Mouse (Mus musculus): ENCODE results near the gene Afp. TPM values are rescaled to one million over a fixed set of nuclear protein-coding genes. Genes with fewer than 3 reads are reported as not detected.

Gene Afp
- 11,398 and 12,524 TPM in 2 replicates for polyA plus RNA-seq (2015; fragmentation: Nextera tagmentation; extraction: Ambion mirVana)

- H3K4me1 ChIP-seq (replicated peaks) = no peaks in the 10 kb centered on the region
- no peak within 1 kb of the TSS for H3K4me2 ChIP-seq
- peak; percentile 8; the same call in 1 of the 2 replicates for ATAC-seq (ENCODE audit: insufficient read depth)
- H3K9ac ChIP-seq = no peak within 1 kb of the TSS
- WGBS (ENCODE audit: insufficient replicate concordance) = 61% methylated on average over 7 of the region's 7 CpGs
- no peaks in the 10 kb centered on the region for H3K36me3 ChIP-seq (replicated peaks)
- peak within 1 kb of the TSS; percentile 27; the same call in 1 of the 2 replicates for H3K4me3 ChIP-seq (replicated peaks)
- H3K27me3 ChIP-seq = no peaks in the 10 kb centered on the region
- H3K9me3 ChIP-seq (replicated peaks) = no peaks in the 10 kb centered on the region
- 0 out of 2 replicates have a peak within 1 kb of the TSS, but pooled peaks have one; percentile 1 for H3K27ac ChIP-seq (replicated peaks)
Observed at GRCm38 (mm10) chr5:90490518-90490917, at the start of gene Afp. Afp (plus strand) TSS chr5:90490737.

GRCm38 (mm10) chr5:90447577-90447976 is 43.0 kb upstream of the Afp start:
- no peak overlapping the region for H3K4me3 ChIP-seq (replicated peaks)
- no peaks in the 10 kb centered on the region for H3K9me3 ChIP-seq (replicated peaks)
- H3K27me3 ChIP-seq = no peaks in the 10 kb centered on the region
- no peaks in the 10 kb centered on the region for H3K36me3 ChIP-seq (replicated peaks)
- H3K4me2 ChIP-seq = no peak overlapping the region
- peak; percentile 87 for ATAC-seq (ENCODE audit: insufficient read depth)
- H3K27ac ChIP-seq (replicated peaks) = peak overlapping the region; percentile 78
- H3K9ac ChIP-seq = no peak overlapping the region
- 53% methylated on average over 3 of the region's 3 CpGs for WGBS (ENCODE audit: insufficient replicate concordance)
- H3K4me1 ChIP-seq (replicated peaks) = no peaks in the 10 kb centered on the region

- ATAC-seq (ENCODE audit: insufficient read depth) = peak; percentile 59
- H3K4me1 ChIP-seq (replicated peaks) = no peaks in the 10 kb centered on the region
- 62% methylated on average over 5 of the region's 5 CpGs for WGBS (ENCODE audit: insufficient replicate concordance)
- no peak overlapping the region for H3K4me3 ChIP-seq (replicated peaks)
- no peaks in the 10 kb centered on the region for H3K27me3 ChIP-seq
- H3K4me2 ChIP-seq = no peak overlapping the region
- H3K27ac ChIP-seq (replicated peaks) = peak overlapping the region; percentile 59; the same call in 1 of the 2 replicates
- no peaks in the 10 kb centered on the region for H3K36me3 ChIP-seq (replicated peaks)
- no peak overlapping the region for H3K9ac ChIP-seq
- H3K9me3 ChIP-seq (replicated peaks) = no peaks in the 10 kb centered on the region
Observed at GRCm38 (mm10) chr5:90449961-90450360, 40.6 kb upstream of the Afp start.

- Histone ChIP-seq H3K27me3 (no peaks in the 10 kb centered on the region), H3K4me1 (replicated peaks) (no peaks in the 10 kb centered on the region), H3K9ac (no peak overlapping the region), H3K4me2 (no peak overlapping the region), H3K36me3 (replicated peaks) (no peaks in the 10 kb centered on the region), H3K27ac (replicated peaks) (no peak overlapping the region), H3K4me3 (replicated peaks) (no peak overlapping the region), H3K9me3 (replicated peaks) (no peaks in the 10 kb centered on the region)
- WGBS (ENCODE audit: insufficient replicate concordance) = 40% methylated on average over 4 of the region's 4 CpGs
- ATAC-seq (ENCODE audit: insufficient read depth) = no peak
Observed at GRCm38 (mm10) chr5:90452711-90453110, 37.8 kb upstream of the Afp start.

- Histone ChIP-seq H3K4me2 (no peak overlapping the region), H3K36me3 (replicated peaks) (no peaks in the 10 kb centered on the region), H3K4me1 (replicated peaks) (no peaks in the 10 kb centered on the region), H3K27ac (replicated peaks) (no peak overlapping the region), H3K4me3 (replicated peaks) (no peak overlapping the region), H3K27me3 (no peaks in the 10 kb centered on the region), H3K9ac (no peak overlapping the region), H3K9me3 (replicated peaks) (no peaks in the 10 kb centered on the region)
- 38% methylated on average over 1 of the region's 1 CpGs for WGBS (ENCODE audit: insufficient replicate concordance)
- no peak for ATAC-seq (ENCODE audit: insufficient read depth)
Observed at GRCm38 (mm10) chr5:90457241-90457640, 33.3 kb upstream of the Afp start.

GRCm38 (mm10) chr5:90458727-90459126 is 31.8 kb upstream of the Afp start:
- 58% methylated on average over 5 of the region's 5 CpGs for WGBS (ENCODE audit: insufficient replicate concordance)
- no peak for ATAC-seq (ENCODE audit: insufficient read depth)
- Histone ChIP-seq H3K36me3 (replicated peaks) (no peaks in the 10 kb centered on the region), H3K27me3 (no peaks in the 10 kb centered on the region), H3K27ac (replicated peaks) (no peak overlapping the region), H3K9ac (no peak overlapping the region), H3K4me1 (replicated peaks) (no peaks in the 10 kb centered on the region), H3K4me3 (replicated peaks) (no peak overlapping the region), H3K4me2 (no peak overlapping the region), H3K9me3 (replicated peaks) (no peaks in the 10 kb centered on the region)

GRCm38 (mm10) chr5:90460619-90461018 is 29.9 kb upstream of the Afp start, which contains the start of gene Alb:
Alb (plus strand) TSS chr5:90460897.
- peak; percentile 42; the same call in 1 of the 2 replicates for ATAC-seq (ENCODE audit: insufficient read depth)
- 63% methylated on average over 8 of the region's 8 CpGs for WGBS (ENCODE audit: insufficient replicate concordance)
- Histone ChIP-seq H3K9me3 (replicated peaks) (no peaks in the 10 kb centered on the region), H3K27ac (replicated peaks) (peak within 1 kb of the TSS; percentile 51; the same call in 1 of the 2 replicates), H3K4me1 (replicated peaks) (no peaks in the 10 kb centered on the region), H3K4me2 (no peak within 1 kb of the TSS), H3K4me3 (replicated peaks) (0 out of 2 replicates have a peak within 1 kb of the TSS, but pooled peaks have one; percentile 12), H3K36me3 (replicated peaks) (no peaks in the 10 kb centered on the region), H3K27me3 (no peaks in the 10 kb centered on the region), H3K9ac (no peak within 1 kb of the TSS)

- Histone ChIP-seq H3K4me3 (replicated peaks) (no peak overlapping the region), H3K9me3 (replicated peaks) (no peaks in the 10 kb centered on the region), H3K4me1 (replicated peaks) (no peaks in the 10 kb centered on the region), H3K27me3 (no peaks in the 10 kb centered on the region), H3K27ac (replicated peaks) (no peak overlapping the region), H3K36me3 (replicated peaks) (no peaks in the 10 kb centered on the region), H3K9ac (no peak overlapping the region), H3K4me2 (no peak overlapping the region)
- ATAC-seq (ENCODE audit: insufficient read depth) = no peak
- 51% methylated on average over 4 of the region's 4 CpGs for WGBS (ENCODE audit: insufficient replicate concordance)
Observed at GRCm38 (mm10) chr5:90466806-90467205, 23.7 kb upstream of the Afp start.

GRCm38 (mm10) chr5:90467245-90467644 is 23.3 kb upstream of the Afp start:
- H3K4me3 ChIP-seq (replicated peaks) = no peak overlapping the region
- H3K36me3 ChIP-seq (replicated peaks) = no peaks in the 10 kb centered on the region
- no peaks in the 10 kb centered on the region for H3K9me3 ChIP-seq (replicated peaks)
- H3K4me2 ChIP-seq = no peak overlapping the region
- H3K27ac ChIP-seq (replicated peaks) = no peak overlapping the region
- no peaks in the 10 kb centered on the region for H3K4me1 ChIP-seq (replicated peaks)
- no peaks in the 10 kb centered on the region for H3K27me3 ChIP-seq
- no peak for ATAC-seq (ENCODE audit: insufficient read depth)
- WGBS (ENCODE audit: insufficient replicate concordance) = 65% methylated on average over 6 of the region's 6 CpGs
- H3K9ac ChIP-seq = no peak overlapping the region

- Histone ChIP-seq H3K27me3 (no peaks in the 10 kb centered on the region), H3K4me1 (replicated peaks) (no peaks in the 10 kb centered on the region), H3K27ac (replicated peaks) (no peak overlapping the region), H3K4me2 (no peak overlapping the region), H3K9ac (no peak overlapping the region), H3K4me3 (replicated peaks) (no peak overlapping the region), H3K9me3 (replicated peaks) (no peaks in the 10 kb centered on the region), H3K36me3 (replicated peaks) (no peaks in the 10 kb centered on the region)
- no peak for ATAC-seq (ENCODE audit: insufficient read depth)
- 68% methylated on average over 3 of the region's 3 CpGs for WGBS (ENCODE audit: insufficient replicate concordance)
Observed at GRCm38 (mm10) chr5:90470836-90471235, 19.7 kb upstream of the Afp start.

- ATAC-seq (ENCODE audit: insufficient read depth) = no peak
Observed at GRCm38 (mm10) chr5:90473902-90474301, 16.6 kb upstream of the Afp start.

GRCm38 (mm10) chr5:90474369-90474768 is 16.2 kb upstream of the Afp start:
- no peak overlapping the region for H3K9ac ChIP-seq
- H3K9me3 ChIP-seq (replicated peaks) = no peaks in the 10 kb centered on the region
- ATAC-seq (ENCODE audit: insufficient read depth) = no peak
- H3K4me3 ChIP-seq (replicated peaks) = no peak overlapping the region
- H3K27ac ChIP-seq (replicated peaks) = no peak overlapping the region
- H3K4me1 ChIP-seq (replicated peaks) = no peaks in the 10 kb centered on the region
- H3K36me3 ChIP-seq (replicated peaks) = no peaks in the 10 kb centered on the region
- H3K27me3 ChIP-seq = no peaks in the 10 kb centered on the region
- H3K4me2 ChIP-seq = no peak overlapping the region
- 68% methylated on average over 5 of the region's 5 CpGs for WGBS (ENCODE audit: insufficient replicate concordance)

More at GRCm38 (mm10) chr5:90473902-90474301, 16.6 kb upstream of the Afp start:
- Histone ChIP-seq H3K36me3 (replicated peaks) (no peaks in the 10 kb centered on the region), H3K9me3 (replicated peaks) (no peaks in the 10 kb centered on the region), H3K9ac (no peak overlapping the region), H3K4me2 (no peak overlapping the region), H3K4me1 (replicated peaks) (no peaks in the 10 kb centered on the region), H3K27me3 (no peaks in the 10 kb centered on the region), H3K27ac (replicated peaks) (no peak overlapping the region), H3K4me3 (replicated peaks) (no peak overlapping the region)
- WGBS (ENCODE audit: insufficient replicate concordance) = 56% methylated on average over 4 of the region's 4 CpGs
